Mouse (Mus musculus) frontal cortex, postnatal 14 days (tissue): ENCODE measurements at regions not wholly inside any gene's neighbourhood (a gene's known extent, or its start where the extent isn't known, plus 50 kb on each side); places are given as distances from the start of the nearest gene placed in this dataset.

ENCODE experiments used
- DNase-seq, 2 experiments: peaks; one replicate each; pipeline ENCODE4 v3.0.0; 2022; ENCODE audit warnings: low spot score in 2 of 2

- DNase-seq = peak; percentile 8 to 25
Measured at GRCm38 (mm10) chrX:167152611-167153010, 56.5 kb downstream of the Tmsb4x start.

GRCm38 (mm10) chrX:167151341-167151740 is 57.8 kb downstream of the Tmsb4x start:
- no peak for DNase-seq

- no peak for DNase-seq
Measured at GRCm38 (mm10) chrX:167149400-167149799, 59.7 kb downstream of the Tmsb4x start.

GRCm38 (mm10) chrX:167146513-167147360 is 62.4 kb downstream of the Tmsb4x start:
- DNase-seq = no peak

GRCm38 (mm10) chrX:167145508-167146182 is 63.5 kb downstream of the Tmsb4x start:
- no peak for DNase-seq

- DNase-seq = no peak
Measured at GRCm38 (mm10) chrX:167139110-167139509, 70.0 kb downstream of the Tmsb4x start.

GRCm38 (mm10) chrX:167134250-167134649 is 74.9 kb downstream of the Tmsb4x start:
- no peak for DNase-seq

- DNase-seq = no peak
Measured at GRCm38 (mm10) chrX:167132989-167133395, 76.1 kb downstream of the Tmsb4x start.

- DNase-seq = no peak
Measured at GRCm38 (mm10) chrX:167131317-167131716, 77.8 kb downstream of the Tmsb4x start.

- DNase-seq = no peak
Measured at GRCm38 (mm10) chrX:167130601-167131000, 78.5 kb downstream of the Tmsb4x start.

- no peak for DNase-seq
Measured at GRCm38 (mm10) chrX:167119288-167119687, 89.8 kb downstream of the Tmsb4x start.

GRCm38 (mm10) chrX:167115096-167115495 is 94.0 kb downstream of the Tmsb4x start:
- DNase-seq = no peak

GRCm38 (mm10) chrX:167111059-167111871 is 97.8 kb downstream of the Tmsb4x start:
- no peak for DNase-seq

GRCm38 (mm10) chrX:167108356-167108755 is 100.8 kb downstream of the Tmsb4x start:
- no peak for DNase-seq

GRCm38 (mm10) chrX:167107469-167107868 is 101.6 kb downstream of the Tmsb4x start:
- DNase-seq = no peak

- peak in 1 of 2 experiments; percentile 10 for DNase-seq
Measured at GRCm38 (mm10) chrX:167105931-167106417, 103.1 kb downstream of the Tmsb4x start.

- no peak for DNase-seq
Measured at GRCm38 (mm10) chrX:167105354-167105753, 103.8 kb downstream of the Tmsb4x start.

- DNase-seq = no peak
Measured at GRCm38 (mm10) chrX:167104247-167104621, 104.9 kb downstream of the Tmsb4x start.

- DNase-seq = no peak
Measured at GRCm38 (mm10) chrX:167103501-167104246, 105.4 kb downstream of the Tmsb4x start.

GRCm38 (mm10) chrX:167101929-167102328 is 107.2 kb downstream of the Tmsb4x start:
- DNase-seq = no peak

- no peak for DNase-seq
Measured at GRCm38 (mm10) chrX:167099411-167099810, 109.7 kb downstream of the Tmsb4x start.
